Mouse (Mus musculus) small intestine, adult 2 months (tissue): ENCODE results near the gene Mtx2. TPM values are rescaled to one million over a fixed set of nuclear protein-coding genes. Genes with fewer than 3 reads are reported as not detected.

ENCODE experiments used
- H3K27ac ChIP-seq: fragments of 200-500 bp; 2 replicates; pipeline ENCODE4 v1.5.1; 2012; ENCODE audit warnings: low read depth, low read length, control low read depth, inconsistent platforms; ENCODE audit not compliant: insufficient read depth
- H3K27me3 ChIP-seq: fragments of 200-500 bp; 2 replicates; pipeline ENCODE4 v1.6.1; 2012; ENCODE audit warnings: mild to moderate bottlenecking, moderate library complexity, low read length, inconsistent platforms; ENCODE audit not compliant: control insufficient read depth, insufficient read depth
- H3K36me3 ChIP-seq: fragments of 200-500 bp; 2 replicates; pipeline ENCODE4 v1.6.1; 2012; ENCODE audit warnings: mild to moderate bottlenecking, low read length, control low read depth, inconsistent platforms; ENCODE audit not compliant: control insufficient read depth, insufficient read depth
- H3K4me1 ChIP-seq: fragments of 200-500 bp; 2 replicates; pipeline ENCODE4 v1.6.1; 2012; ENCODE audit warnings: low read length, inconsistent platforms, mixed read lengths; ENCODE audit not compliant: control insufficient read depth, insufficient read depth, insufficient read length
- H3K4me3 ChIP-seq: fragments of 200-500 bp; 2 replicates; pipeline ENCODE4 v1.5.1; 2012; ENCODE audit warnings: low read depth, mild to moderate bottlenecking, control low read depth, inconsistent platforms, low read length, moderate library complexity
- CTCF ChIP-seq: fragments of 200-500 bp; IDR thresholded peaks from 2 replicates; pipeline ENCODE4 v1.5.1; 2012; ENCODE audit warnings: low read depth, mild to moderate bottlenecking, control low read depth, inconsistent platforms, low read length, moderate library complexity, mixed read lengths; ENCODE audit not compliant: insufficient replicate concordance, insufficient read length; ENCODE audit errors: extremely low read depth
- POLR2A ChIP-seq: fragments of 200-500 bp; IDR thresholded peaks from 2 replicates; pipeline ENCODE4 v1.6.1; 2012; ENCODE audit warnings: low read depth, mild to moderate bottlenecking, control low read depth, inconsistent platforms, low read length, moderate library complexity
- WGBS: fragments of 180-500 bp; shearing (Covaris S2); methylation state at CpG from one replicate; pipeline ENCODE4 v1.1.7; 2018; 5-methylcytosine and 5-hydroxymethylcytosine counted together
- polyA plus RNA-seq: library from polyadenylated mRNA; depleted of rRNA; stranded (reverse); fragments of >200 nt; gene quantifications from 2 replicates; pipeline ENCODE4 v1.2.3, GENCODE M21; 2012; rRNA removed

Mtx2 gene
- polyA plus RNA-seq, 1 experiment: 64.1 TPM

- Histone ChIP-seq H3K4me1 (no peaks in the 10 kb centered on the region), H3K27ac (no peak overlapping the region), H3K4me3 (no peak overlapping the region), H3K36me3 (no peaks in the 10 kb centered on the region), H3K27me3 (no peaks in the 10 kb centered on the region; the same call in 1 of the 2 replicates)
- 73% methylated on average over 22 of the region's 22 CpGs for WGBS
- TF ChIP-seq POLR2A (no peak), CTCF (no peak)
Observed at GRCm38 (mm10) chr2:74925968-74926814, 100.6 kb downstream of the Mtx2 start.

Other genes starting within 250 kb of the Mtx2 start
- 1.5 and 1.6 TPM in 2 replicates for gene Lnpk, start 246.4 kb upstream of the Mtx2 start, polyA plus RNA-seq
- gene Evx2, start 166.2 kb upstream of the Mtx2 start, polyA plus RNA-seq: not detected in 2 replicates
- not detected in 2 replicates for gene Hoxd13, start 157.5 kb upstream of the Mtx2 start, polyA plus RNA-seq
- not detected in 2 replicates for gene Hoxd12, start 150.8 kb upstream of the Mtx2 start, polyA plus RNA-seq
- gene Hoxd11, start 146.2 kb upstream of the Mtx2 start, polyA plus RNA-seq: not detected in 2 replicates
- not detected in 2 replicates for gene Hoxd10, start 133.9 kb upstream of the Mtx2 start, polyA plus RNA-seq
- gene Hoxd9, start 128.1 kb upstream of the Mtx2 start, polyA plus RNA-seq: 0.24 and 0.34 TPM in 2 replicates
- gene Hoxd8, start 121.2 kb upstream of the Mtx2 start, polyA plus RNA-seq: 0.60 and 3.1 TPM in 2 replicates
- 0.42 and 0.48 TPM in 2 replicates for gene Hoxd3, start 113.9 kb upstream of the Mtx2 start, polyA plus RNA-seq
- 1.2 and 2.9 TPM in 2 replicates for gene Hoxd4, start 113.9 kb upstream of the Mtx2 start, polyA plus RNA-seq
- 0.04 and 0.10 TPM in 2 replicates for gene Gm28230, start 99.1 kb upstream of the Mtx2 start, polyA plus RNA-seq
- not detected in 2 replicates for gene Hoxd1, start 62.8 kb upstream of the Mtx2 start, polyA plus RNA-seq